In genomic region chr6:28706976-28707592, GRCm38 (mm10) we compare ENCODE assay signal across 8 mouse cellular contexts.
DNase-seq lines count a peak whose midpoint lies in the region; ATAC-seq and TF ChIP-seq lines count a peak whose summit lies in the region.

No protein-coding gene starts in this region.

- H3K4me3 ChIP-seq in intestine, embryonic 14.5 days (ENCODE audit: low read depth, low read length) = no peak overlapping the region
- no peak overlapping the region for H3K4me3 ChIP-seq in intestine, postnatal 0 days (ENCODE audit: low read depth, low read length)
- H3K4me3 ChIP-seq in liver, embryonic 14.5 days (ENCODE audit: insufficient read depth in 1 of 2, low read depth in 2 of 2, low read length in 2 of 2) = no peak overlapping the region
- H3K4me3 ChIP-seq in limb, embryonic 10.5 days = no peak overlapping the region

- DNase-seq in intestine, embryonic 14.5 days (ENCODE audit: low spot score) = no peak
- DNase-seq in cerebellum, adult 11-12 months = peak; percentile 34
- peak; percentile 58 to 69 (median 61) for DNase-seq in liver, embryonic 14.5 days (ENCODE audit: low read depth in 3 of 3, low spot score in 3 of 3)
- no peak for DNase-seq in thymus, postnatal 36 days
- DNase-seq in gastrocnemius, postnatal 14 days = no peak
- no peak for DNase-seq in limb, embryonic 10.5 days (ENCODE audit: low spot score)

- TF ChIP-seq CTCF in intestine, postnatal 0 days (IDR thresholded peaks at IDR 0.05; ENCODE audit: low read depth) = no peak
- no peak for TF ChIP-seq CTCF in liver, embryonic 14.5 days (IDR thresholded peaks at IDR 0.05; ENCODE audit: low read depth)

- peak overlapping the region; percentile 29; the same call in 1 of the 2 replicates for H3K27ac ChIP-seq in intestine, embryonic 14.5 days (ENCODE audit: low read depth)
- no peak overlapping the region for H3K27ac ChIP-seq in intestine, postnatal 0 days (ENCODE audit: low read depth, low read length)
- H3K27ac ChIP-seq in liver, embryonic 14.5 days = peak overlapping the region; percentile 57
- H3K27ac ChIP-seq in limb, embryonic 10.5 days = no peak overlapping the region

- WGBS in intestine, embryonic 14.5 days = 57% methylated on average over 12 of the region's 12 CpGs
- WGBS in intestine, postnatal 0 days = 44% methylated on average over 12 of the region's 12 CpGs
- WGBS in liver, embryonic 14.5 days (ENCODE audit: insufficient replicate concordance) = 28% methylated on average over 12 of the region's 12 CpGs
- 83% methylated on average over 12 of the region's 12 CpGs for WGBS in limb, embryonic 10.5 days

- H3K36me3 ChIP-seq in intestine, embryonic 14.5 days (ENCODE audit: control insufficient read depth, insufficient read depth, low read length) = peaks cover 13% of the 10 kb centered on the region; the same call in 1 of the 2 replicates
- H3K36me3 ChIP-seq in intestine, postnatal 0 days (ENCODE audit: control insufficient read depth, insufficient read depth) = no peaks in the 10 kb centered on the region
- no peaks in the 10 kb centered on the region for H3K36me3 ChIP-seq in liver, embryonic 14.5 days (replicated peaks; ENCODE audit: control insufficient read depth, insufficient read depth, low read depth)
- peaks cover 25% of the 10 kb centered on the region for H3K36me3 ChIP-seq in limb, embryonic 10.5 days

- no peak for ATAC-seq in intestine, embryonic 14.5 days (replicated peaks; ENCODE audit: low FRiP score, low TSS enrichment, low read depth)
- ATAC-seq in intestine, postnatal 0 days = no peak
- peak; percentile 87 for ATAC-seq in erythroblast, adult 5-6 weeks (replicated peaks; ENCODE audit: low FRiP score, poor library complexity, severe bottlenecking)
- peak; percentile 86 for ATAC-seq in liver, embryonic 14.5 days (ENCODE audit: insufficient read depth)

- H3K9ac ChIP-seq in intestine, embryonic 14.5 days (ENCODE audit: low read length) = no peak overlapping the region
- H3K9ac ChIP-seq in intestine, postnatal 0 days (ENCODE audit: low read depth, low read length) = no peak overlapping the region
- 0 out of 2 replicates have a peak overlapping the region, but pooled peaks have one; percentile 28 for H3K9ac ChIP-seq in liver, embryonic 14.5 days (replicated peaks)

- no peaks in the 10 kb centered on the region for H3K9me3 ChIP-seq in intestine, embryonic 14.5 days (ENCODE audit: control insufficient read depth, low read length)
- no peaks in the 10 kb centered on the region for H3K9me3 ChIP-seq in intestine, postnatal 0 days (ENCODE audit: control insufficient read depth)
- H3K9me3 ChIP-seq in liver, embryonic 14.5 days (ENCODE audit: control insufficient read depth, low read length) = no peaks in the 10 kb centered on the region
- H3K9me3 ChIP-seq in limb, embryonic 10.5 days (replicated peaks) = no peaks in the 10 kb centered on the region

- peaks cover 24% of the 10 kb centered on the region for H3K4me1 ChIP-seq in intestine, embryonic 14.5 days (replicated peaks; ENCODE audit: control insufficient read depth, insufficient read depth, low read length)
- H3K4me1 ChIP-seq in intestine, postnatal 0 days (replicated peaks; ENCODE audit: control insufficient read depth, insufficient read depth, low read length) = no peaks in the 10 kb centered on the region
- peaks cover 44 to 52% of the 10 kb centered on the region in 2 experiments for H3K4me1 ChIP-seq in liver, embryonic 14.5 days (replicated peaks; ENCODE audit: control insufficient read depth in 2 of 2, insufficient read depth in 2 of 2, low read length in 1 of 2)
- H3K4me1 ChIP-seq in limb, embryonic 10.5 days = no peaks in the 10 kb centered on the region

- H3K27me3 ChIP-seq in intestine, embryonic 14.5 days (replicated peaks; ENCODE audit: control insufficient read depth, insufficient read depth, low read length) = no peaks in the 10 kb centered on the region
- H3K27me3 ChIP-seq in intestine, postnatal 0 days (replicated peaks; ENCODE audit: control insufficient read depth, insufficient read depth, low read length) = no peaks in the 10 kb centered on the region
- H3K27me3 ChIP-seq in liver, embryonic 14.5 days (ENCODE audit: control insufficient read depth, insufficient read depth, low read length) = no peaks in the 10 kb centered on the region
- no peaks in the 10 kb centered on the region for H3K27me3 ChIP-seq in limb, embryonic 10.5 days (ENCODE audit: low read depth, poor library complexity, severe bottlenecking)

- intact Hi-C loops in gastrocnemius, postnatal 14 days (cut with DNase I; ENCODE audit: low total_unique reads) = no loop called here

- peak; percentile 88 for TF ChIP-seq EP300 in liver, embryonic 14.5 days (IDR thresholded peaks at IDR 0.05; ENCODE audit: low read depth)

- H3K4me2 ChIP-seq in intestine, embryonic 14.5 days (ENCODE audit: low read length) = no peak overlapping the region
- H3K4me2 ChIP-seq in intestine, postnatal 0 days (replicated peaks; ENCODE audit: low read depth) = no peak overlapping the region
- H3K4me2 ChIP-seq in liver, embryonic 14.5 days (ENCODE audit: low read depth) = peak overlapping the region; percentile 42

Comparison
In these comparisons a context has a peak if more than half of its experiments do, and no peak if none do; other contexts are left out.
1. H3K27ac ChIP-seq: peak in intestine, embryonic 14.5 days (single experiment) and liver, embryonic 14.5 days (single experiment); none in intestine, postnatal 0 days (single experiment) and limb, embryonic 10.5 days (single experiment).
2. ATAC-seq: peak in erythroblast, adult 5-6 weeks (single experiment) and liver, embryonic 14.5 days (single experiment); none in intestine, embryonic 14.5 days (single experiment) and intestine, postnatal 0 days (single experiment).
3. DNase-seq: peak in cerebellum, adult 11-12 months (single experiment) and liver, embryonic 14.5 days (3 of 3); none in intestine, embryonic 14.5 days (single experiment), thymus, postnatal 36 days (0 of 2), gastrocnemius, postnatal 14 days (single experiment) and limb, embryonic 10.5 days (single experiment).